ENCODE assay signal across 9 mouse cellular contexts in genomic region chr19:4865147-4865546, GRCm38 (mm10). TPM values are rescaled to one million over a fixed set of nuclear protein-coding genes. Genes with fewer than 3 reads are reported as not detected.
A peak's percentile ranks its signal among the peaks of the same experiment; 100 is the strongest.
DNase-seq lines count a peak whose midpoint lies in the region; ATAC-seq lines count a peak whose summit lies in the region.
"Had no signal": no experiment of that assay in that cellular context is flagged by ENCODE, and none has a peak within 500 bp of the region (broad histone marks: within the 10 kb centered on the region; RNA-seq: fewer than 3 reads in every experiment).

No protein-coding gene starts in this region.

- no peaks in the 10 kb centered on the region for H3K36me3 ChIP-seq in heart, embryonic 11.5 days (ENCODE audit: control insufficient read depth, insufficient read depth, low read length)
- H3K36me3 ChIP-seq in liver, embryonic 12.5 days = no peaks in the 10 kb centered on the region
- H3K36me3 ChIP-seq in stomach, embryonic 16.5 days (ENCODE audit: control insufficient read depth, insufficient read depth, low read length) = no peaks in the 10 kb centered on the region

- H3K9me3 ChIP-seq in heart, embryonic 11.5 days (replicated peaks; ENCODE audit: control insufficient read depth, low read length) = no peaks in the 10 kb centered on the region
- H3K9me3 ChIP-seq in liver, embryonic 12.5 days (replicated peaks) = no peaks in the 10 kb centered on the region
- H3K9me3 ChIP-seq in stomach, embryonic 16.5 days (replicated peaks; ENCODE audit: control insufficient read depth, low read length) = no peaks in the 10 kb centered on the region

- H3K4me2 ChIP-seq in heart, embryonic 11.5 days = peak overlapping the region; percentile 38
- H3K4me2 ChIP-seq in liver, embryonic 12.5 days = peak overlapping the region; percentile 30
- peak overlapping the region; percentile 37; the same call in 1 of the 2 replicates for H3K4me2 ChIP-seq in stomach, embryonic 16.5 days (ENCODE audit: low read depth, low read length)

- no peak overlapping the region for H3K27ac ChIP-seq in heart, embryonic 11.5 days (ENCODE audit: low read depth, low read length)
- H3K27ac ChIP-seq in liver, embryonic 12.5 days = no peak overlapping the region
- H3K27ac ChIP-seq in stomach, embryonic 16.5 days (ENCODE audit: low read length) = no peak overlapping the region
- H3K27ac ChIP-seq: macrophage had no signal

- WGBS in heart, embryonic 11.5 days (ENCODE audit: insufficient replicate concordance) = 2% methylated on average over 17 of the region's 17 CpGs
- 4% methylated on average over 17 of the region's 17 CpGs for WGBS in liver, embryonic 12.5 days (ENCODE audit: insufficient replicate concordance)
- 3% methylated on average over 17 of the region's 17 CpGs for WGBS in stomach, embryonic 16.5 days

- H3K27me3 ChIP-seq in heart, embryonic 11.5 days (ENCODE audit: control insufficient read depth, insufficient read depth, low read length) = peaks cover 15% of the 10 kb centered on the region
- H3K27me3 ChIP-seq in liver, embryonic 12.5 days (replicated peaks) = peaks cover 82% of the 10 kb centered on the region
- H3K27me3 ChIP-seq in stomach, embryonic 16.5 days (ENCODE audit: control insufficient read depth, insufficient read depth, low read length) = no peaks in the 10 kb centered on the region

- H3K4me1 ChIP-seq in heart, embryonic 11.5 days (ENCODE audit: control insufficient read depth, insufficient read depth, low read length) = no peaks in the 10 kb centered on the region
- H3K4me1 ChIP-seq in liver, embryonic 12.5 days = peaks cover 24% of the 10 kb centered on the region
- H3K4me1 ChIP-seq in stomach, embryonic 16.5 days (ENCODE audit: control insufficient read depth, insufficient read depth, low read length) = peaks cover 6% of the 10 kb centered on the region

- DNase-seq in heart, adult 18-20 months = no peak
- peak; percentile 52 for DNase-seq in NIH3T3 (ENCODE audit: low read depth)
- peak; percentile 52 for DNase-seq in heart, postnatal 4 days
- DNase-seq in MN1 (ENCODE audit: low spot score) = no peak
- no peak for DNase-seq in cerebellum, postnatal 36 days

- no peak overlapping the region for H3K9ac ChIP-seq in heart, embryonic 11.5 days (ENCODE audit: low read depth, low read length)
- H3K9ac ChIP-seq in liver, embryonic 12.5 days = no peak overlapping the region
- H3K9ac ChIP-seq in stomach, embryonic 16.5 days (ENCODE audit: low read length) = peak overlapping the region; percentile 52; the same call in 1 of the 2 replicates

- ATAC-seq in heart, embryonic 11.5 days (replicated peaks; ENCODE audit: insufficient number of reproducible peaks, low FRiP score, low TSS enrichment) = no peak
- ATAC-seq in liver, embryonic 12.5 days = no peak
- ATAC-seq in stomach, embryonic 16.5 days (ENCODE audit: insufficient read depth, low FRiP score) = no peak

- H3K4me3 ChIP-seq in heart, embryonic 11.5 days (ENCODE audit: low read depth, low read length) = no peak overlapping the region
- no peak overlapping the region for H3K4me3 ChIP-seq in liver, embryonic 12.5 days
- H3K4me3 ChIP-seq in stomach, embryonic 16.5 days (replicated peaks; ENCODE audit: low read length) = no peak overlapping the region; the same call in 1 of the 2 replicates

RNA-seq across cellular contexts. Expression of gene Ctsf, which starts 10.2 kb away (rescaled TPM):
- polyA plus RNA-seq in heart, embryonic 11.5 days (2014; fragmentation: Nextera tagmentation; extraction: Ambion mirVana) = 23.3 and 30.2 TPM in 2 replicates
- 10 to 100 TPM; 73.4 to 76.3 TPM for total RNA-seq in heart, adult 18-20 months (2021)
- 10 to 100 TPM; 24.9 to 25.9 TPM for total RNA-seq in heart, postnatal 4 days (2021)
- 13.1 and 17.8 TPM in 2 replicates for polyA plus RNA-seq in liver, embryonic 12.5 days (2016; fragmentation: Nextera tagmentation; extraction: Ambion mirVana)
- polyA plus RNA-seq in stomach, embryonic 16.5 days (2015; fragmentation: Nextera tagmentation; extraction: Ambion mirVana) = 28.4 and 34.1 TPM in 2 replicates

RNA-seq across cellular contexts. Expression of gene Actn3, which starts 12.6 kb away (rescaled TPM):
- polyA plus RNA-seq in heart, embryonic 11.5 days (2014; fragmentation: Nextera tagmentation; extraction: Ambion mirVana) = 4.5 and 5.2 TPM in 2 replicates
- total RNA-seq in heart, adult 18-20 months (2021) = under 1 TPM; 0.42 to 0.49 TPM
- total RNA-seq in heart, postnatal 4 days (2021) = 1 to 10 TPM in 1 of 2 experiments, under 1 TPM in 1; 0.38 to 2.2 TPM
- 0.79 and 0.82 TPM in 2 replicates for polyA plus RNA-seq in liver, embryonic 12.5 days (2016; fragmentation: Nextera tagmentation; extraction: Ambion mirVana)
- polyA plus RNA-seq in stomach, embryonic 16.5 days (2015; fragmentation: Nextera tagmentation; extraction: Ambion mirVana) = 5.3 and 8.9 TPM in 2 replicates
- polyA plus RNA-seq: macrophage had no signal

RNA-seq across cellular contexts. Expression of gene Zdhhc24, which starts 13.3 kb away (rescaled TPM):
- 7.1 and 8.9 TPM in 2 replicates for polyA plus RNA-seq in heart, embryonic 11.5 days (2014; fragmentation: Nextera tagmentation; extraction: Ambion mirVana)
- 1 to 10 TPM; 2.4 to 3.1 TPM for total RNA-seq in heart, adult 18-20 months (2021)
- 1 to 10 TPM; 4.8 to 5.2 TPM for total RNA-seq in heart, postnatal 4 days (2021)
- 13.9 and 15.9 TPM in 2 replicates for polyA plus RNA-seq in liver, embryonic 12.5 days (2016; fragmentation: Nextera tagmentation; extraction: Ambion mirVana)
- 11.6 and 12.5 TPM in 2 replicates for polyA plus RNA-seq in stomach, embryonic 16.5 days (2015; fragmentation: Nextera tagmentation; extraction: Ambion mirVana)

RNA-seq across cellular contexts. Expression of gene Ccdc87, which starts 26.0 kb away (rescaled TPM):
- polyA plus RNA-seq in heart, embryonic 11.5 days (2014; fragmentation: Nextera tagmentation; extraction: Ambion mirVana) = not detected in 2 replicates
- total RNA-seq in heart, adult 18-20 months (2021) = under 1 TPM in 1 of 2 experiments, not detected in 1; 0.10 TPM
- under 1 TPM in 1 of 2 experiments, not detected in 1; 0.11 TPM for total RNA-seq in heart, postnatal 4 days (2021)
- not detected in 2 replicates for polyA plus RNA-seq in liver, embryonic 12.5 days (2016; fragmentation: Nextera tagmentation; extraction: Ambion mirVana)
- polyA plus RNA-seq in stomach, embryonic 16.5 days (2015; fragmentation: Nextera tagmentation; extraction: Ambion mirVana) = 0.09 TPM in 1 of 2 replicates, not detected in the other

RNA-seq across cellular contexts. Expression of gene Ccs, which starts 26.0 kb away (rescaled TPM):
- 37.5 and 38.8 TPM in 2 replicates for polyA plus RNA-seq in heart, embryonic 11.5 days (2014; fragmentation: Nextera tagmentation; extraction: Ambion mirVana)
- total RNA-seq in heart, adult 18-20 months (2021) = 10 to 100 TPM; 30.0 to 30.6 TPM
- total RNA-seq in heart, postnatal 4 days (2021) = 10 to 100 TPM; 31.4 to 31.7 TPM
- polyA plus RNA-seq in liver, embryonic 12.5 days (2016; fragmentation: Nextera tagmentation; extraction: Ambion mirVana) = 40.3 and 43.6 TPM in 2 replicates
- 56.6 and 60.3 TPM in 2 replicates for polyA plus RNA-seq in stomach, embryonic 16.5 days (2015; fragmentation: Nextera tagmentation; extraction: Ambion mirVana)

Comparison
In these comparisons a context has a peak if more than half of its experiments do, and no peak if none do; other contexts are left out.
1. DNase-seq: peak in NIH3T3 (single experiment) and heart, postnatal 4 days (single experiment); none in heart, adult 18-20 months (0 of 2), MN1 (single experiment) and cerebellum, postnatal 36 days (0 of 2).
2. Peak in every context shown above with its lines, with median percentiles within 50 percentile points of each other: H3K4me2 ChIP-seq.